Mouse (Mus musculus) megakaryocyte, embryonic 14.5 days (primary cell): ENCODE measurements around the gene Rexo2.

Experiments used
- FLI1 ChIP-seq: IDR thresholded peaks from 2 replicates; pipeline ENCODE4 v1.6.1; 2012; ENCODE audit warnings: low read length, inconsistent platforms, mixed read lengths
- GATA1 ChIP-seq: IDR thresholded peaks from 3 replicates; pipeline ENCODE4 v1.6.1; 2012; ENCODE audit warnings: mixed read lengths, low read length, inconsistent platforms, borderline replicate concordance

- TF ChIP-seq GATA1: no peak
- TF ChIP-seq FLI1: no peak
Measured at GRCm38 (mm10) chr9:48450066-48450465, 30.4 kb downstream of the Rexo2 start.
